Mouse (Mus musculus) C2C12 (cell line): Measurements from ENCODE around the gene Rbm17. TPM values are rescaled to one million over a fixed set of nuclear protein-coding genes. Genes with fewer than 3 reads are reported as not detected.
A peak's percentile ranks its signal among the peaks of the same experiment; 100 is the strongest.

Experiments used
- H3K27me3 ChIP-seq: one replicate; pipeline ENCODE4 v1.6.1; 2011; ENCODE audit not compliant: control insufficient read depth, insufficient read depth, insufficient read length
- H3K36me3 ChIP-seq: one replicate; pipeline ENCODE4 v1.6.1; 2011; ENCODE audit not compliant: control insufficient read depth, insufficient read depth
- H3K4me3 ChIP-seq: one replicate; pipeline ENCODE4 v1.5.1; 2011; ENCODE audit warnings: mild to moderate bottlenecking, control low read depth; ENCODE audit not compliant: poor library complexity, insufficient read depth, severe bottlenecking
- H3K79me2 ChIP-seq: one replicate; pipeline ENCODE4 v1.6.1; 2011; ENCODE audit not compliant: control insufficient read depth, insufficient read depth
- H3K79me3 ChIP-seq: one replicate; pipeline ENCODE4 v1.6.1; 2011; ENCODE audit warnings: low read depth, control low read depth
- H3ac ChIP-seq: one replicate; pipeline ENCODE3; 2011; ENCODE audit warnings: low read depth; ENCODE audit not compliant: control insufficient read depth, insufficient read length
- CEBPB ChIP-seq: IDR thresholded peaks from one replicate; pipeline ENCODE4 v1.6.1; 2011; ENCODE audit warnings: low read depth, mild to moderate bottlenecking, control low read depth, moderate library complexity
- CTCF ChIP-seq: IDR thresholded peaks from one replicate; pipeline ENCODE4 v1.5.1; 2011; ENCODE audit not compliant: control insufficient read depth, insufficient read depth, insufficient read length
- FOSL1 ChIP-seq: IDR thresholded peaks from one replicate; pipeline ENCODE4 v1.8.0; 2011; ENCODE audit warnings: mild to moderate bottlenecking, low read length; ENCODE audit not compliant: poor library complexity, insufficient read depth, severe bottlenecking
- MAX ChIP-seq: IDR thresholded peaks from one replicate; pipeline ENCODE4 v1.6.1; 2011; ENCODE audit warnings: mild to moderate bottlenecking, control low read depth
- MYOD1 ChIP-seq: IDR thresholded peaks from one replicate; pipeline ENCODE4 v1.6.1; 2011; ENCODE audit warnings: low read depth; ENCODE audit not compliant: control insufficient read depth, insufficient read length
- MYOG ChIP-seq: IDR thresholded peaks from one replicate; pipeline ENCODE4 v1.6.1; 2011; ENCODE audit not compliant: control insufficient read depth, insufficient read length; ENCODE audit errors: extremely low read depth
- USF1 ChIP-seq: IDR thresholded peaks from one replicate; pipeline ENCODE4 v1.6.1; 2011; ENCODE audit warnings: low read depth, mild to moderate bottlenecking, control low read depth, moderate library complexity
- long read RNA-seq, 2 experiments: library from polyadenylated mRNA; unstranded; transcript quantifications; one replicate each; pipeline ENCODE4 v2.0.0; 2019 to 2020
- polyA plus RNA-seq: library from polyadenylated mRNA; unstranded; fragments of >200 nt; fragmentation: generic; extraction: Trizol; gene quantifications from one replicate; pipeline ENCODE4 v1.2.1, GENCODE M21; 2012; ENCODE audit warnings: missing spikeins

Gene Rbm17
- 105 TPM for polyA plus RNA-seq
- long read RNA-seq, experiment 1, transcript Rbm17-201 (12 exons, 1,599 nt), result major isoform, 103 of 124 reads
- long read RNA-seq, experiment 1, partial matches to known transcripts, result 13 of 124 reads
- long read RNA-seq, experiment 1, other reads (novel, unspliced or antisense), result 6 of 124 reads
- long read RNA-seq, experiment 2, transcript Rbm17-201 (12 exons, 1,599 nt), result major isoform, 347 of 367 reads
- long read RNA-seq, experiment 2, partial matches to known transcripts, result 2 of 367 reads
- long read RNA-seq, experiment 2, other reads (novel, unspliced or antisense), result 18 of 367 reads

DNA sequence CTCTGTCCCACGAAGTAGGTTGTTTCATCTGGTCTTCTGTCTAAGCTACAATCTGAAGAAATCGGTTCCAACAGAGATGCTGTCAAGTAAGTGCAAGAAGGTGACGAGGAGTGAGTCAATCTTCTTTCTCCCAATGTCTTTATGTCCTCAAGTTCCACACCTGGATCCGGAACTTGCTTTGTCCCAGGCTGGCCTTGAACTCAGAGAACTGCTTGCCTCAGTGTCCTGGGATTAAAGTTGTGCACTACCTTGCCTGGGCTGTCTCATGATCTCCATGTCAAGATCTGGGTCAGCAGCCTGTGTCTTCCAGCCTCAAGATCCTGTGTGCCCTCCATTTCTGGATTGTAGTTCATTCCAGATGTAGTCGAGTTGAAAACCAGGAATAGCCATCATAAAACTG lies at the start of gene Rbm17:
Rbm17 (minus strand) TSS at position 101 of the 400 bp plus-strand sequence.
- Histone ChIP-seq H3K36me3 (peaks cover 20% of the 10 kb centered on the region), H3K4me3 (peak within 1 kb of the TSS; percentile 90), H3K79me3 (peaks cover 36% of the 10 kb centered on the region), H3ac (peak within 1 kb of the TSS; percentile 98), H3K27me3 (peaks cover 4% of the 10 kb centered on the region), H3K79me2 (peaks cover 40% of the 10 kb centered on the region)
- no peak for TF ChIP-seq CEBPB
- TF ChIP-seq MYOD1, result no peak
- no peak for TF ChIP-seq FOSL1
- no peak for TF ChIP-seq USF1

- Histone ChIP-seq H3K79me2 (no peaks in the 10 kb centered on the region), H3K4me3 (no peak overlapping the region), H3K36me3 (no peaks in the 10 kb centered on the region), H3K27me3 (no peaks in the 10 kb centered on the region), H3ac (no peak overlapping the region), H3K79me3 (no peaks in the 10 kb centered on the region)
- no peak for TF ChIP-seq MYOG
- no peak for TF ChIP-seq USF1
These were observed 49.4 kb upstream of the Rbm17 start for GRCm38 (mm10) chr2:11653330-11653729.

DNA sequence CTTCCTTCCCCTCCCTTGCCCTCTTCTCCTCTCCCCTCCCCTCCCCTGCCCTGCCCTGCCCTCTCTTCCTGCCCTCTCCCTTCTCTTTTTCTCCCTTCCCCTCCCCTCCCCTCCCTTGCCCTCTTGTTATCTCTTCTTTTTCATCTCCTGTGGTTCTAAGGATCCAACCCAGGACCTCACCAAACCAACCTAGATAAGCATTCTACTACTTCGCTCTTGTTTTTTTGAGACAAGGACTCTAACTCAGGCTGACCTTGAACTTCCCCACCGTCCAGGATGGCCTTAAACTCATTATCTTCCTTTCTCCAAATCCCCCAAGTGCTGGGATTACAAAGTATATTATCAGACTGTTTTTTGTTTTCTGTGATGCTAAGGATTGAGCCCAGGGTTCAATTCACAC lies 48.8 kb upstream of the Rbm17 start:
- H3K27me3 ChIP-seq, result no peaks in the 10 kb centered on the region
- TF ChIP-seq MYOD1, result no peak
- no peak for TF ChIP-seq USF1
- no peak for TF ChIP-seq FOSL1
- no peak for TF ChIP-seq CEBPB
- TF ChIP-seq CTCF, result no peak
- TF ChIP-seq MYOG, result no peak
- no peak overlapping the region for H3ac ChIP-seq
- H3K79me3 ChIP-seq, result no peaks in the 10 kb centered on the region
- H3K79me2 ChIP-seq, result no peaks in the 10 kb centered on the region
- no peak overlapping the region for H3K4me3 ChIP-seq
- H3K36me3 ChIP-seq, result no peaks in the 10 kb centered on the region

GRCm38 (mm10) chr2:11652196-11652595 lies 48.2 kb upstream of the Rbm17 start:
- Histone ChIP-seq H3K79me3 (no peaks in the 10 kb centered on the region), H3K4me3 (no peak overlapping the region), H3K79me2 (no peaks in the 10 kb centered on the region), H3K36me3 (no peaks in the 10 kb centered on the region), H3K27me3 (no peaks in the 10 kb centered on the region), H3ac (no peak overlapping the region)
- TF ChIP-seq FOSL1 (no peak), USF1 (no peak), MAX (no peak), CTCF (no peak), MYOG (no peak), MYOD1 (no peak), CEBPB (no peak)

DNA sequence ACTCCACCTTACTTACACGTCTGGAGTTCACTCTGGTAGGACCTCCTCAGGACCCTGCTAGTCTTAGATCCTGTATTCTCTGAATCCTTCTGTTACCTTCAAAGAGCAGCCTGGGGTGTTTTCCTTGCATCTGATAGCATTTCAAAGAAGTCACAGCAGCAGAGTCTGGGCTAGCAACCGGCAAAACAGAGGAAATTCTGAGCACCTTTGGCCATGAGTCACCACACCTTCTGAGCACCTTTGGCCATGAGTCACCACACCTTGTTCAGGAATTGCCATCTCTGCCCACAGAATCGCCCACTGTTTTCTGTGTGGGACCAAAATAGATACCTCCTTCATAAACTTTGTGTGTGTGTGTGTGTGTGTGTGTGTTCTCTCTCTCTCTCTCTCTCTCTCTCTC lies 47.5 kb upstream of the Rbm17 start:
- H3K79me3 ChIP-seq, result no peaks in the 10 kb centered on the region
- TF ChIP-seq MYOD1 (no peak), USF1 (no peak), MYOG (no peak), CEBPB (no peak)
- H3K36me3 ChIP-seq, result no peaks in the 10 kb centered on the region
- H3K79me2 ChIP-seq, result no peaks in the 10 kb centered on the region
- H3K27me3 ChIP-seq, result no peaks in the 10 kb centered on the region
- no peak overlapping the region for H3ac ChIP-seq
- no peak overlapping the region for H3K4me3 ChIP-seq

DNA sequence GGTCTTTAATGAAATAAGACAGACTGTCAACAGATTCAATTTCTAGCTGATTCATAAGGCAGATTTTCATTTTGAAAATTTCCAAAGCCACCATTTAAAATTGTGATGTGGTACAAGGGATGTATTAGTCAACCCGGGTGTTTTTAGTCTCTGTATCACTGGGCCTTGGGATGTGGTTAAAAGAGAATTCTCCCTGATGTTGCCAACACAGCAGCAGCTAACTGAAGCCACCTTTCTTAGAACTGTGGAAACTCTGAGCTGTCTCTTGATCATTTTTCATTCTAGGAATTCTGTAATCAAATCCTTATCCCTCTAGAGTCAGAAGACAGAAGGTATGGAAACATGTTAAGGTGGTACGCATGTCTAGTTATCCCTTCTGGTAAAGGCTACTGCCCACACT lies 41.3 kb upstream of the Rbm17 start:
- no peak overlapping the region for H3ac ChIP-seq
- no peaks in the 10 kb centered on the region for H3K36me3 ChIP-seq
- no peaks in the 10 kb centered on the region for H3K27me3 ChIP-seq
- no peak for TF ChIP-seq CTCF
- TF ChIP-seq CEBPB, result no peak
- TF ChIP-seq MYOD1, result no peak
- no peak for TF ChIP-seq MYOG
- no peak for TF ChIP-seq USF1
- no peak for TF ChIP-seq FOSL1
- no peak for TF ChIP-seq MAX
- no peaks in the 10 kb centered on the region for H3K79me2 ChIP-seq
- no peak overlapping the region for H3K4me3 ChIP-seq
- H3K79me3 ChIP-seq, result no peaks in the 10 kb centered on the region

- Histone ChIP-seq H3K79me3 (no peaks in the 10 kb centered on the region), H3K79me2 (no peaks in the 10 kb centered on the region), H3K36me3 (no peaks in the 10 kb centered on the region), H3K4me3 (no peak overlapping the region), H3ac (no peak overlapping the region), H3K27me3 (no peaks in the 10 kb centered on the region)
- TF ChIP-seq FOSL1 (no peak), MYOG (no peak), MYOD1 (no peak), CTCF (no peak), CEBPB (no peak), MAX (no peak), USF1 (no peak)
These were observed 40.1 kb upstream of the Rbm17 start for GRCm38 (mm10) chr2:11644057-11644456.
